Mouse (Mus musculus) mesoderm, embryonic 11.5 days (tissue): Measurements from ENCODE around the gene Hoxb8.

Experiments
- DNase-seq: peaks from one replicate; pipeline ENCODE4 v3.0.0-alpha.2; 2012; ENCODE audit warnings: low read depth, low spot score

Hoxb8 gene

DNA sequence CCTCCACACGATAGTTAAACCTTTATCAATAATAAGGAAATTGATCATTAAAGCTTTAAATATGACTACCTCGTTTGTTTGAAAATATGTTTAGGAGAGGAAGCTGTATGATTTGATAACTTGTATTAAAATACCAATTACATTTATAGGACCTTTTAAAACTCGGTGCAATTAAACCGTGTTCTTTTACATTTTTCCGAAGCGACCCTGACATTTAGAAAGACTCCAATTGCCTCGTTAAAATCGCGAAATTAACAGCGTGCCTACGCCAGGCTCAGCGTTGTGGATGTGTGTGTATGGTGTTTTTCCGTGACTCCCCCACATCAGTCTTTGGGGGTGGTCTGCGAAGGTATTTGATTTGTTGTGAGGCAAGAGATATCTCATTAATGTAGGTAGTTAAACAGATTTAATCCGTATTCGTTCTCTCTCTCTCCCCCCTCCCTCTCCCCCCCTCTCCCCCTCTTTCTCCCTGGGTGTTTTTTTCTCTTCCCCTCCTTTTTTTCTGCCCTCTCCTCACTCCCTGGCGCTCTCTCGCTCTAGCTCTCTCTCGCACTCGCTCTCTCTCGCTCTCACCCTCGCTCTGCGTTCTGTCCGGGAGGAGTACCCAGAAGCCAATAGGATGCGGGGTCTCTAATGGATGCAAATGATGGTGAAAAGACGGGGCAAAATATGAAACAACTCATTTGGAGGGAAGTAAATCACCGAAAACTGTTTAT, at the start of gene Hoxb8:
Gene Hoxb8, plus strand, starts transcription at position 51 of the 716 bp plus-strand sequence.
- DNase-seq, result peak; percentile 86

DNA sequence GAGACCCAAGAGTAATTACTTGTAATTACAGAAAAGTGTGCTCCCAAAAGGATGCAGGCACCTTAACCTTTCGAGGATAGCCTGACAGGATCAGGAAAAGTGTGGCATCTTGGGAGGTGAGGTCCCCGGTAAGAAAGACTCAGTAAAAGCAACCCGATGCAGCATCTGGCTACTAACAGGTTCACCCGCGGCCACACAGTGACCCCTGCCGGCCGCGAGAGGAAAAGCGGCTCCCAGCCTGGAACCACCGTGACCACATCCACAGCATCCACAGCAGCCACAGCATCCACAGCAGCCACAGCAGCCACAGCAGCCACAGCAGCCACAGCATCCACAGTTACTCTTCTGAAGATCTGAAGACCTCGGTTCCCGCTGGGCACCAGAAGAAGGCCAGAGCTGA, 46.8 kb upstream of the Hoxb8 start:
- peak; percentile 68 for DNase-seq

DNA sequence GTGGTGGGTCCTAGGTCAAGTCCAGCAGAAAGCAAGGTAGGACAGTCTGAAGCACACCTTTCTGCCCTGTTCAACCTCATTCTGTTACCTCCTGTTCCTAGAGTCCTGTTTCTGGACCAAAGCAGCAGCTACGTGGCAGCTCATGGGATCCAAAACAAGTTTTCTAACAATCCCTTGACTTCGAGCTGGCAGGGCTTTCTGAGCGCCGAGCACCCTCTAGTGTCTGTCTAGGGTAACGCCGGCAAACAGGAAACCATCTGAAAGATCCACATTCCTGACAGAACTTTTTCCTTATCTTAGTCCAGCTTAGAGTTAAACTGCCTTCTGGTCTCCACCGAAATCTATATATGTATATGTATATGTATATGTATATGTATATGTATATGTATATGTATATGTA, 41.5 kb upstream of the Hoxb8 start:
- DNase-seq, result peak; percentile 73

DNA sequence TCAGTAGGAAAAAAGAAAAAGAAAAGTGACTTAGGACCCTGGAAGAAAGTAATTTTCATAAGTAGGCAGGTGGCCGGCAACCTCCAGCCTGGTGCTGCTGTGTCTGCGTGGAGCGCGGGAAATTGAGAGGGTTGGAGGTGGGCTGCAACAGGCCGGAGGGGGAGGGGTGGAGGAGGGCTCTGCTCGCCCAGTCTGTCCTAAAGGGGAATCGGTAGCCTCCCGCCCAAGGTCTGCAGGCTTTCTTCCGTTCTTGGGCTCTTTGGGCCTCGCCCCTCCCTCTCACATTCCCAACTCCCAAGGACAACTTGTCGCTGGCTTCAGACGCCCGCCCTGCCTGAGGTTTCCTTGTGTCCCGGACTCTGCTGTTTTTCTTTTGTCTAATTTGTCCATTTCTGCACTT, 30.8 kb upstream of the Hoxb8 start:
- peak; percentile 74 for DNase-seq

DNA sequence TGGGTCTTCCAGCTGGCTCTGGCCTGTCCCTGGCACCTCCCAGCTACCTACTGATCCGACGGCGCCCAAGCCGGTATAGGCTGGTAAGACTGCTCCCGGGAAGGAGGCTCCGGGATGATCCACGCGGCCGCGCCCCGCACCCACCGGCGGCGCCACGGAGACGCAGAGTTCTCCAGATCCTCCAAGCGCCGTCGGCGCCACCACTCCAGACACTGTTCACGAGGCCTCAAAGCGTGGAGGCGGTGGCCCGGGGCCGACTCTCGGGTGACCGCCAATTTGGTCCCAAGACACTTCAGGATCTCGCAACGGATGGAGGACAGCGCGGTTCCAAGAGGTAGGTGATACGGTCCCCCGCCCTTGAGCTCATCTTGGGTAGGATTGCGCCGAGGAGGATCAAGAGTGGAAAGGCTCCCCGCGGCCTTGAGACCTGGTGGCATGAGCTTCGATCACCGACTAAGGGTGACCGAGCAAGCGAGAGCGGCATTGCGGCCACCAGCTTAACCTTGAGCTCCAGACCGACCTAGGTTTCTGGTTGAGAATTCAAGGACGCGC, 30.1 kb upstream of the Hoxb8 start:
- DNase-seq, result no peak

DNA sequence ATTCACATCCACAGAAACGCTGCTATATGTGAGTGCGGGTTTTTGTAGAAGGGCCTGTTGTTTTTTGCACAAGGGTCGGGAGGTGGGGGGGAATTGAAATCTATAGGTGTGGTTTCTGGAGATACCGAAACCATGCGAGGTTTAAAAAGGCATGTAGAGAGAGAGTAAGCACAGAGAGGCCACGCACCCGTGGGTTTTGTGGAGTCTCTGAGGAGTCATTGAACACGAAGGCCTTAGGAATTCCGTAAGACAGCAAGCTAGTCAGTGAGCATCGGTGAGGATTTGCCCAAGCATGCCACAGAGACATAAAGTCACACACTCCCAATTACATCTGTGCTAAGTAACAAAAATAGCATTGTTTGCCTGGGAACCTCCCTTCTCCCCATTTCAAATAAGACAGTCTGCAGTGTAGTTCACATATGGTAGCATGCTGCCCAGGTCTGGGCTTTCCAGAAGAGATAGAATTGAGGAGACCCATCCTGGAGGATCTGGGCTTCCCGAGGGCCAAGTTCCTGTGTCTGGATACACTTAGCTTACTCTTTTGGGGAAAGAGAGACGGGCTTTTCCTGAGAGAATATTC, 29.1 kb upstream of the Hoxb8 start:
- DNase-seq, result no peak

DNA sequence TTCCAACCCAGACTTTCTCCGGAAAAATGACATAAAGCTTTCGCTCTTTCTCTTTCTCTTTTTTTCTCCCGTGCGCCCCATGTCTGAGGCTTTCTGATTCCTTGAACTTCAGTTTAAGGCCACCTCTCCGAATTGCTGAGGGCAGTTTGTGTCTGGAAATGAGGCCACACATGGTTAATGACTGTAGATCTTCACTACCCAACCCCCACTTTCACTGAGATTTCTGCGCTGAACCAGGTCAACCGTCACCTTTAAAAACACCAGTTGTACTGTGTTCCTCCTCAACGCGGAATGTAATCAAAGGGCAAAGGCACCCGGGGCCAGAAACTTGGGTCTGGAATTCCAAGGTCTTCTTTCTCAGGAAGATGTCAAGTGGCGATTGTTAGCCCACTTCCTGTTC, 27.5 kb upstream of the Hoxb8 start:
- no peak for DNase-seq

DNA sequence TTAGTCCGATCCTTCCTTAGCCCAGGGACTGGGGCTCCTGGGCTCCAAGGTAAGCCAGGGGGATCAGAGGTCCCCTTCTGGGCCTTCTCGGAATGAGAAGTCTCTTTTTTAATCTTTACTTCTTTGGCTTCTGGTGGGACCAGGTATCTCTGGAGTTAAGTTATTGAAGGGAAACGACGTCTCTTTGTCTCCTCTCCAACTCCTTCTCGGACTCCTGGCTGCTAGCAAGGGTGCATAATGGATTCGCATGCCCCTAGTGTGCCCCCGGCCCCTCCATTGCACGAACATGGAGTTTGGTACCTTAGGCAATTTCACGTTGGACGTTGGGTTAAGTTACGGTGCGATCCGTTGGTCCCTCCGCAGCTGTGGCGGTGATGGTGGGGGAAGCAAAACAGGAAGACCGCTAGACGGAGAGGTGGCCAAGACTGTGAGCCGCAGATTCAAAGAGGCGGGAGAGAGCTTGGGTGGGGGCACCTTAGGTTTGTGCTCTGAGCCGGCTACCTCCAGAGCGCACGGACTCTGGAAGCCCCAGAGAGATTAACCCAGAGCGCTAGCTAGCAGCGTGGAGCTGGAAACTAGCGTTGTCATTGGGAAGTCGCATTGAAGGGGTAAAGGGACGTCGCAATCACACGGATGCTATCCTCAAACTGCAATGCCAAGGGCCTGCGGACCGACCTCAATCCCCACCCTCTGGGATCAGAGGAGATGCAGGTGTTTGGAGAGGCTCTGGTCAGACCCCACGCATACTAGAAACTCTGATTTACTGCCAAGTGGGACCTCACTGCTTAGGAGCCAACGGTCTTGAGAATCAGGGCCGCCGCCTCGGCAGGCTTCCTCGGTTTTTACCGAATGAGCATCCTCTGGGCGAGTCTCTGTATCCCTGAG, 26.4 kb upstream of the Hoxb8 start:
- no peak for DNase-seq

DNA sequence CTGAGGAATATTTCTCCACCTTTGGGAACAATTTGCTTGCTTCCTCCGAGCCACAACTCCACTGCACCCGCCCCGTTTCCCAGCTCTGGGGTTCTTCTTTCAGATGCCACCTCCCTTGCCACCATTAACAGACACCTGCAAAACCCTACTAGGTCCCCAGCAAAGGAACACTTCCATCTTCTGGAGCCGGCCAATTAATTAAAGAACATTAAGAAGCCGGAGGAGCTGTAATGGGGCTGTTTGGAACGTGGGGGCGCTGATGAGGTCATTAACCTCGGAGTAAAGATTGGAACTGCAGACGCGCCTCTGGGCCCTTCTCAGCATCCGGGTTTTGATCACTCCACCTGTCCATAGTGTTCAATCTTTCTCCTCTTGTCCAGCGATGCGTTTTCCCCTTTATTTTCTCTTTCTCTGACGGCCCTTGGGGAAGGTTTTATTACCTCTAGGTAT, 25.7 kb upstream of the Hoxb8 start:
- DNase-seq, result no peak

DNA sequence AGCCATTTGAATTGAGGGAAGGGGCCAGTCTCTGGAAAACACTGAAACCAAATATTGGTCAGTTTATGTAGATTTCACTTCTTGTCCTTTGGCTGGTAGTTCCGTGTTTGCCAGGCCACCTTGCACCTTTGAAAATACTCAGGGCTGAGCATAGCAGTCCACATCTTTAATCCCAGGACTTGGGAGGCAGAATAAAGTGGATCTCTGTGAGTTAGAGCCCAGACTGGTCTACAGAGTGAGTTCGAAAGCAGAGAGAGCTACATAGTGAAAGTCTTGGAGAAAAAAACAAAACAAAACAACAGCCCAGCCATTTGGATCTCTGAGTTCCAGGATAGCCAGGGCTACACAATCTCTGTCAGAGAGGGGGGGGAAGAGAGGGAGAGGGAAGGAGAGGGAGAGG, 24.6 kb upstream of the Hoxb8 start:
- DNase-seq, result no peak

DNA sequence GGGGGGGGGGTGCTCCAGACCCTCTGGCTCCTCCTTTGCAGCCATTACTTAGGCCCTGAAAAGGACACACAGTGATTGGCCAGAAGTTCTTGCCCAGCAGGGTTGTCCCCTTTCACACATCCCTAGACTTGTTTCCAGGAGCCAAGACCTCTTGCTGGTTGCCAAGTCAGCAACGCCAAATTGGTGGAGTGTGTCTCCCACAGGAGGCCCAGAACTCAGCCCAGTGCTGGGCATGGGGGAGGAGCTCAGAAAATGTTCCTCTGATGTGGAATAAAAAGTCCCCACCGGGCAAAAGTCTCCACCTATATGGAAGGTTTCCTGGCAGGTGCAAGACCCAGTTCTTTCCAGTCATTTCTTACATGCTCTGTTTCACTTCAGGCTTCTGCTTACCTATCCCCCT, 22.7 kb upstream of the Hoxb8 start:
- DNase-seq, result peak; percentile 4

DNA sequence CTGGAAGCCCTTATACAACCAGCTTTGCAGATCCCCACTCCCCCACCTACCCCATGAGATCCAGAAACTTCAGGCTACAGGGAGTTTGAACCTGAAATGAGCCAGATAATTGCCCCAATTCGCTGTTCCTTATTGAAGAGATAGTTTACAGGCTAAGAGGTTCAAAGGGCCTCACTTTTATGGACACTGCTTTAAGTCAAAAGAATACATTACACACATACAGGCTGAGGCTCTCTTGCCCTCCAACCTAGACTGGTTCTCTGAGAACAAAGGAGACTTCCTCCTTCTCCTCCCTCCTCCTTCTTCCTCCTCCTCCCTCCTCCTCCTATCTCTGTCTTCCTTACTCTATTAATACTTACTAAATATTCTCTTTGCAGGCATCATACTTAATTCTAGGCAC, 22.2 kb upstream of the Hoxb8 start:
- DNase-seq, result peak; percentile 15

DNA sequence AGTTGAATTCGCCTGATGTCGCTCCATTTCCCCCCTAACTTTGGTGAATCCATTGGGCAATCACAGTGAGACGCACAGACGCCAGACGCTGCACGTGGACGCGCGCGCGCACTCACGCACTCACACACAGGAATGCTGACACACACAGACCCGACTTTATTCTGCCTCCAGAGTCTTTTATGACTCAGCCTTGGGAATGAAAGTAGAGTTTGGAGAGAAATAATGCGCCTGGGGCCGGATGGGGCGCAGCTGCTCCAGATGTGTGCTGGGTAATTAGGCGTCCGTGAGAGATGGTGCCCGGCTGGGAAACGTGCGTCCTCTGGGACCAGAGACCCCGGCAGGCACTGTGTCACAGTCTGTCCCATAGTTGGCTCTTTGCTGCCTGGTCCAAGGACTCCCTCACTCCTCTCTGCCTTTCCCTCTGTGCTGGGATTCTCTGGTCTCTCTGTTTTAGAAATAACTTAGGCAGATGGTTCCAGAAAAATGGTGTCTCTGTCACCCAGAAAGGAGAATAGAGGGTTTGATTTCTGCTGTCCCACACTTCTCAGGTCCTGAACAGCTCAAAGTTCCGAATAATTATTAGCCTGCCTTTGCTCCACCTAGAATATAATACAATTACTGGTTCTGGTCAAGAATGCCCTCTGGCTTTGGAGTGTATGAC, 21.3 kb upstream of the Hoxb8 start:
- peak; percentile 75 for DNase-seq

DNA sequence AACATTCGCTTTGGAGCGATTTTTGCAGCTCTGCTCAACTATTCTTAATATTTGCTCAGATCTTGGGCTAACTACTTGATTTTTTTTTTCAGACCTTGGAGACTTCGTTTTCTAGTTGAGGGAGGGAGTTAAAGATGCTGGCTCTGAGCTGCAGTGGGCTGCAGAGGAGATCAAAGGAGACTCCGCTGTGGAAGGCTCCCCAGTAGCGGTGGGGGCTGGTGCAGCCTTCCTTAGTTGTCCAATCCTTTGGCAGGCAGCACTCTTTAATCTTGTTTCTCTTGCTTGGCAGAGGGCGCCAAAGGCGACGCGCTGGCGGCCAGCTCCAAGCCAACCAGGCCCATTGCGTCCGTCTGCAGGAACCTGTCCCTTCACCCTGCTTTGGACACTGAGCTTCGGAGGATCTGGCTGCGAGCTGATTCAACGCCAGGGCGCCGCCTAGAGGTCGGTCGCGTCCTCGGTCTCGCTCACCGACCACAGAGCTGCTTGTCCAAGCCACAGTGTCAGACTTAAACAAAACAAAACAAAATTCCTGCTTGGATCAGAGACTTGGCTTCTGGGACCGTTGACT, 20.3 kb upstream of the Hoxb8 start:
- DNase-seq, result peak; percentile 92

DNA sequence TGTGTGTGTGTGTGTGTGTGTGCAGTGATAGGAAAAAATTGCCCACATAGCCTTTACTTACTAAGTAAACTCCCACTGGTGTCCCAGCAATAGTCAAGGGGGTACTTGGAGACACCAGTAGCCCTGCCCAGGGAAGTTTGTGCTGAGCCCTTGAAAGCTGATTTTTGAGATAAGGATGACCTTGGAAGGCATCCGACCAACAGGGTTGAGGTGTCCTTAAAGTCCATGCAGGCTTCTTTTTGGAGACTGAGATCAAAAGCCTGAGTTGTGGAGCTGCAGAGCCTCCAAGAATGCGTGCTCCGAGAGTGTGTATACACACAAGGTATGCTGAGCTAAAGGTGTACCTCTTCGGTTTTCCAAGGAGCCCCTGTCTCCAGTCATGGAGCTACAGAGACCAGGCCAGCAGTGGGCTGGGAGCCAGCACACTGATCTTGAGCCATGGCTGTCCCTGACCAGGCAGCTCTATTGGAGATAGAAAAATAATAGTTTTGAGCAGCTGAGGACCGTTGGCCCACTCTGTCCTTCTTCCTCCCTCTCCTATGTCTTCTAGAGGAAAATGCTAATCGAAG, 19.4 kb upstream of the Hoxb8 start:
- DNase-seq, result no peak

DNA sequence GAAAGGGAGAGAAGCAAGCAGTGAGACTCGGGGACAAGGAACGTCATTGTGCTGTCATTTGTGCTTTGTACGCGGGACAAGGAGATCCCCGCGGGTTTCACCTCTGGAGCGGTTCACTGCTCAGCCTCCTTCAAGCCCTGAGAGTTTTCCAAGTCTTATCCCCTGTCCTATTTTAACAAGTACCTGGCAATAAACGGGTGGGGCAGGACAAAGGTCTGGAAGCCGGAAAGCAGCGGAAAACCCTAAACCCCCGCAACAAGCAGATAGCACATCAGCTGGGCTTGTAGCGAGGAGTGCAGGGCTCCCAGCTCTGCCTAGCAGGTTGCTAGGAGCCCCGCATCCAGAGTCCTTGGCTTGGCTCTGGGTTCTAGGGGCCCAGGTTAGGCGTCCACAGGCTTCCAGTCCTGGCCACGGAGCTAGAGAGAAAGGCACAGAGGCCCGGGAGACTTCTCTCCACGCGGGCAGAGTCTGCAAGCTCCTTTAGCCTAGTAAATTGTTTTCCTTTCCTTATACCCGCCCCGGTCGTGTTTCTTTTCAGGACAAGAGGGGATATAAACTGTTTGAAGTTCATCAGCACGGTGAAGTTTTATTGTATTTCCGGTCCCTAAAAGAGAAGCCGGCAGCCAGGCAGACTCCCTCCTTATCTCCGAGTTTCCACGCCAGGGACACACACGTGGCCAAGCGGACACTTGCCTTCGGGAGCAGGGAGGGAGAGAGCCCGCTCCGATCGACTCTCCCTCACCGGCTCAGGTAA, 17.9 kb upstream of the Hoxb8 start:
- DNase-seq, result peak; percentile 16

DNA sequence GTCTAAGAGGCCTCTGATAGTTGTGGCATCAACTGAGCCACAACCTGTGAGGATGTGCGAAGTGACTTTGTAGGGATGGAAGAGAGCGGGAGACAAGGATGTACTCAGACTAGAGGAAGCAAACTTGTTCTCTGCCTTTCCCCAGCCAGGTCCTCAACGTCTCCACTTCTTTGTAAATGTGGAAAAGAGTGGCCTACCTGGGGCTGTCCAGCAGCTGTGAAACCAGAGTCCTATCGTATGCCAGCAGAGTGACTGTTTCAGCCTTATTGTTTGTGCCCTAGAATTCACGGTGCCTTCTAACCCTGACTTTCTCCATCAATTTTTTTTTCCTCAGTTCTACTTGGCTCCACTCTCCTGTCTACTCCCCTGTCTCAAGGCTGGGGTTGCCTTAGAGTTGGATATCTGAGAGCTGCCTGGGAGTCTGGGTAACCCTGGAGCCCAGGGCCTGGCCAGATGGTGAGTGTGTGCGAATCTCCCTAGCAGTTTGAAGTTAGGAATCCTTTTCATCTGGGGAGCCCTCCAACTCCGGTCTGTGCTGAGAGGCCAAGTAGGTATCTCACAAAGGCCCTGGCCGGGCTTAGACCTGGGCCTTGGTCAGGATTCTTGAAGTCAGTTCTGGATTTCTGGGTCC, 17.2 kb upstream of the Hoxb8 start:
- peak; percentile 36 for DNase-seq

DNA sequence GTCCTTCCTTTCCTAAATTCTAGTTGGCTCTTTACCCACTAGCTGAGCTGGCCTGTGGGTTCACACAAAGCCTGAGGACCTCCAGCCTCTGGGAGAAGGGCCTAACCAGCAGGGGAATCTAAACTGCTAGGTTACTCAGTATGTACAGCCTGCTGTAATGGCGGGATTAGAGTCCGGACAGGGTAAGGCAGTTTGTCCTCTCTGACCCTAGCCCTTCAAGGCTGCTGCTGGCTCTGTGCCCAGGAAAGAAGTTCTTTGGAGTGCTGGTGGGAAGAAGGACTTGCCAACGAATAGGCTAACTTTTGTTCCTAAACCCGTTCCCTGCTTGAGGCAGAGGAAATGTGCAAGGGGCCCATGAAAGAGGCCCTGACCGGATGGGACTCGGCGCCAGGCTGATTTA, 15.8 kb upstream of the Hoxb8 start:
- peak; percentile 26 for DNase-seq

DNA sequence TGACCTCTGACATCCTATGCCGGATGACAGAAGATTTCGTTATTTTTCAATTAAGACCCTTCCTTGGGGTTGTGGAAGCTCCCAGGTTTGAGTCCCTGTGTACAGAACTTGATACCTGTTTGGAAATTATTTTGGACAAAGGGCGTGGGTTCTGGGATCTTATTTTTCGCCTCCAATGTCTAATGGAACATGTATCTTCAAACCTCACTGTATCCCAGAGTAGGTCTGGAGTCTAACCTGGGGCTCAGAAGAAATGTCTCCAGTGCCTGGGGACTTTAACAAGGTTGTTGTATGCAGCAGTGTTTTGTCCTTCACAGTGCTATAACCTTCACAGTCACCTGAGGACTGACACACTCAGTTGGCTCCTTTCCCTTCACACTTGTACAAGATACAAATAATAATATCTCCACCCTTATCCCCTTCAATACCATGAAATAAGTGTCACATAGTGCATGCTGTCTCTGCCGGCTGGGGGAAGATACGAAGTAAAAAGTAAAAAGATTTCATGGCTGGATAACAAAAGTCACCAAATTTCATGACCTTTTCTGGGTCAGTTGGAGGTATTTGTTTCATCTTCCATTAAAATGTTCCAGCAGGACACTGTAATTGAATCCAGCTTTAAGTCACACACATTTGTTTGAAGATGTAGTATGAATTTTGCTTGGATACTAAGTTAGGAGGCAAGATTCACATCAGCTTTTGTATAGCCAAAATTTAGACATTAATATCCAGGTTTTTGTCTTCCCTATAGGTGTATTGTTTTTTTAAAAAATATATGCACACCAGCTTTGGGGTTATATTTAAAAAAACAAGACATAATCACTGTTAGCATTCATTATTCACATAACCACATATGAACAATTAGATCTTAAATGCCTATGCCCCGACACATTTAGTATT, 14.4 kb upstream of the Hoxb8 start:
- DNase-seq, result no peak
